Mouse (Mus musculus) MEL (cell line): ENCODE results near the gene Ttc9c. TPM values are rescaled to one million over a fixed set of nuclear protein-coding genes. Genes with fewer than 3 reads are reported as not detected.

Experiments used
- DNase-seq: peaks from one replicate; pipeline ENCODE4 v3.0.0; 2011; ENCODE audit warnings: low read depth, low spot score
- H3K27ac ChIP-seq: 2 replicates; pipeline ENCODE4 v1.5.1; 2012; ENCODE audit warnings: low read depth, mild to moderate bottlenecking, control low read depth, low read length, moderate library complexity; ENCODE audit not compliant: control insufficient read depth
- H3K27me3 ChIP-seq, 2 experiments: fragments of 150-350 bp in 1 of 2; sonication (generic) in 1 of 2; 2 replicates each; pipeline ENCODE4 v1.6.1; 2012; ENCODE audit warnings: low read length in 2 of 2, mild to moderate bottlenecking in 2 of 2, improper control_type of control experiment in 1 of 2, moderate library complexity in 1 of 2; ENCODE audit not compliant: insufficient read depth in 2 of 2, control insufficient read depth in 1 of 2
- H3K36me3 ChIP-seq, 2 experiments: 2 replicates each; pipeline ENCODE4 v1.6.1; 2012 to 2014; ENCODE audit warnings: low read length in 2 of 2, improper control_type of control experiment in 1 of 2, inconsistent platforms in 1 of 2, mild to moderate bottlenecking in 1 of 2; ENCODE audit not compliant: insufficient read depth in 2 of 2, control insufficient read depth in 1 of 2
- H3K4me1 ChIP-seq, 2 experiments: fragments of 150-350 bp in 1 of 2; sonication (generic) in 1 of 2; 2 replicates each; pipeline ENCODE4 v1.6.1; 2012; ENCODE audit warnings: low read length in 2 of 2, improper control_type of control experiment in 1 of 2, mild to moderate bottlenecking in 1 of 2; ENCODE audit not compliant: insufficient read depth in 2 of 2, control insufficient read depth in 1 of 2
- H3K4me3 ChIP-seq, 2 experiments: fragments of 150-350 bp in 1 of 2; sonication (generic) in 1 of 2; 2 replicates each; pipeline ENCODE4 v1.5.1; 2012; ENCODE audit warnings: low read depth in 2 of 2, low read length in 2 of 2, mild to moderate bottlenecking in 2 of 2, moderate library complexity in 2 of 2, control low read depth in 1 of 2, improper control_type of control experiment in 1 of 2; ENCODE audit not compliant: control insufficient read depth in 1 of 2, insufficient read depth in 1 of 2
- H3K79me2 ChIP-seq: 2 replicates; pipeline ENCODE4 v1.6.1; 2012; ENCODE audit warnings: mild to moderate bottlenecking, low read length, moderate library complexity; ENCODE audit not compliant: control insufficient read depth, poor library complexity, insufficient read depth
- H3K9ac ChIP-seq: 2 replicates; pipeline ENCODE4 v1.6.1; 2012; ENCODE audit warnings: low read depth, mild to moderate bottlenecking, control low read depth, low read length, moderate library complexity; ENCODE audit not compliant: control insufficient read depth, poor library complexity, severe bottlenecking
- H3K9me3 ChIP-seq: fragments of 150-350 bp; sonication (generic); replicated peaks from 2 replicates; pipeline ENCODE4 v1.6.1; 2012; ENCODE audit warnings: mild to moderate bottlenecking, low read length, improper control_type of control experiment, moderate library complexity; ENCODE audit not compliant: insufficient read depth
- BHLHE40 ChIP-seq: IDR thresholded peaks from 2 replicates; pipeline ENCODE4 v1.6.1; 2012; ENCODE audit warnings: low read depth, mild to moderate bottlenecking, inconsistent platforms, low read length, improper control_type of control experiment, borderline replicate concordance
- CHD1 ChIP-seq: IDR thresholded peaks from 2 replicates; pipeline ENCODE4 v1.6.1; 2012; ENCODE audit warnings: low read depth, mild to moderate bottlenecking, inconsistent platforms, low read length, improper control_type of control experiment
- ELF1 ChIP-seq: IDR thresholded peaks from 2 replicates; pipeline ENCODE4 v1.6.1; 2014; ENCODE audit warnings: low read depth, mild to moderate bottlenecking, inconsistent platforms, low read length, improper control_type of control experiment, moderate library complexity
- EP300 ChIP-seq, 2 experiments: IDR thresholded peaks; 2 replicates each; pipeline ENCODE4 v1.6.1; 2011; ENCODE audit warnings: improper control_type of control experiment in 2 of 2, low read length in 2 of 2, low read depth in 1 of 2, mild to moderate bottlenecking in 1 of 2
- ETS1 ChIP-seq: IDR thresholded peaks from 2 replicates; pipeline ENCODE4 v1.6.1; 2012; ENCODE audit warnings: low read depth, mild to moderate bottlenecking, inconsistent platforms, low read length, improper control_type of control experiment, moderate library complexity
- GATA1 ChIP-seq: IDR thresholded peaks from 2 replicates; pipeline ENCODE4 v1.6.1; 2011; ENCODE audit warnings: low read depth, low read length, improper control_type of control experiment
- HCFC1 ChIP-seq: IDR thresholded peaks from 2 replicates; pipeline ENCODE4 v1.6.1; 2012; ENCODE audit warnings: low read depth, mild to moderate bottlenecking, inconsistent platforms, low read length, improper control_type of control experiment, moderate library complexity
- KAT2A ChIP-seq: conservative IDR thresholded peaks from 2 replicates; pipeline ENCODE4 v1.6.1; 2012; ENCODE audit warnings: low read depth, low read length, improper control_type of control experiment, inconsistent platforms
- MAFK ChIP-seq: IDR thresholded peaks from 2 replicates; pipeline ENCODE4 v1.6.1; 2011; ENCODE audit warnings: low read depth, mild to moderate bottlenecking, low read length, improper control_type of control experiment, borderline replicate concordance
- MAX ChIP-seq: IDR thresholded peaks from 2 replicates; pipeline ENCODE4 v1.6.1; 2011; ENCODE audit warnings: low read length, improper control_type of control experiment
- MXI1 ChIP-seq: IDR thresholded peaks from 2 replicates; pipeline ENCODE4 v1.6.1; 2011; ENCODE audit warnings: mild to moderate bottlenecking, low read depth, low read length, improper control_type of control experiment
- MYB ChIP-seq: IDR thresholded peaks from 2 replicates; pipeline ENCODE4 v1.6.1; 2011; ENCODE audit warnings: mild to moderate bottlenecking, low read depth, low read length, improper control_type of control experiment
- MYC ChIP-seq: IDR thresholded peaks from 2 replicates; pipeline ENCODE4 v1.6.1; 2011; ENCODE audit warnings: low read depth, mild to moderate bottlenecking, low read length, improper control_type of control experiment, moderate library complexity
- NELFE ChIP-seq: IDR thresholded peaks from 2 replicates; pipeline ENCODE4 v1.6.1; 2011; ENCODE audit warnings: low read depth, low read length, improper control_type of control experiment
- NRF1 ChIP-seq: IDR thresholded peaks from 2 replicates; pipeline ENCODE4 v1.6.1; 2014; ENCODE audit warnings: low read depth, mild to moderate bottlenecking, inconsistent platforms, low read length, improper control_type of control experiment, moderate library complexity; ENCODE audit not compliant: poor library complexity, insufficient read depth, severe bottlenecking
- POLR2A ChIP-seq, 2 experiments: IDR thresholded peaks; 2 replicates each; pipeline ENCODE4 v1.6.1; 2011 to 2012; ENCODE audit warnings: low read length in 2 of 2, mild to moderate bottlenecking in 2 of 2, control low read depth in 1 of 2, improper control_type of control experiment in 1 of 2, low read depth in 1 of 2, moderate library complexity in 1 of 2; ENCODE audit not compliant: control insufficient read depth in 1 of 2, insufficient read depth in 1 of 2, poor library complexity in 1 of 2
- POLR2AphosphoS2 ChIP-seq: IDR thresholded peaks from 2 replicates; pipeline ENCODE4 v1.6.1; 2011; ENCODE audit warnings: low read length, improper control_type of control experiment
- RAD21 ChIP-seq: IDR thresholded peaks from 2 replicates; pipeline ENCODE4 v1.6.1; 2011; ENCODE audit warnings: mild to moderate bottlenecking, low read depth, low read length, improper control_type of control experiment
- RCOR1 ChIP-seq: IDR thresholded peaks from 2 replicates; pipeline ENCODE4 v1.6.1; 2012; ENCODE audit warnings: low read depth, mild to moderate bottlenecking, inconsistent platforms, low read length, improper control_type of control experiment
- SIN3A ChIP-seq: IDR thresholded peaks from 2 replicates; pipeline ENCODE4 v1.6.1; 2012; ENCODE audit warnings: low read length, improper control_type of control experiment, inconsistent platforms
- SMC3 ChIP-seq: IDR thresholded peaks from 2 replicates; pipeline ENCODE4 v1.6.1; 2011; ENCODE audit warnings: low read depth, low read length, improper control_type of control experiment
- TBP ChIP-seq: IDR thresholded peaks from 2 replicates; pipeline ENCODE4 v1.8.0; 2011; ENCODE audit warnings: low read depth, low read length, improper control_type of control experiment
- TCF12 ChIP-seq: IDR thresholded peaks from 2 replicates; pipeline ENCODE4 v1.6.1; 2014; ENCODE audit warnings: low read depth, mild to moderate bottlenecking, inconsistent platforms, low read length, improper control_type of control experiment, moderate library complexity
- USF1 ChIP-seq: IDR thresholded peaks from 2 replicates; pipeline ENCODE4 v1.6.1; 2014; ENCODE audit warnings: low read depth, mild to moderate bottlenecking, inconsistent platforms, low read length, improper control_type of control experiment, moderate library complexity
- ZMIZ1 ChIP-seq: IDR thresholded peaks from 2 replicates; pipeline ENCODE4 v1.6.1; 2012; ENCODE audit warnings: low read depth, mild to moderate bottlenecking, inconsistent platforms, low read length, improper control_type of control experiment, moderate library complexity
- polyA plus RNA-seq, 2 experiments: library from polyadenylated mRNA; stranded (reverse) in 1 of 2; unstranded in 1 of 2; fragments of >175 nt in 1 of 2; fragments of >200 nt in 1 of 2; gene quantifications; 2 replicates each; pipeline versions ENCODE4 v1.2.1 to v1.2.4; 2012; ENCODE audit warnings: low replicate concordance in 2 of 2, low read depth in 1 of 2; ENCODE audit not compliant: insufficient read length in 2 of 2, insufficient read depth in 1 of 2, missing spikeins in 1 of 2
- total RNA-seq: library from RNA; depleted of rRNA; stranded (reverse); fragments of 300-350 nt; gene quantifications from 2 replicates; pipeline ENCODE4 v1.2.3, GENCODE M21; 2012

Ttc9c gene
- total and polyA plus RNA-seq, 3 experiments = 24.2 to 29.8 TPM; not detected in 1

GRCm38 (mm10) chr19:8786008-8786781 is 32.9 kb downstream of the Ttc9c start, which contains the start of gene Taf6l (continued):
- TF ChIP-seq GATA1 = no peak
- peak; percentile 67 for TF ChIP-seq NELFE
- no peak for TF ChIP-seq CHD1
- TF ChIP-seq RAD21 = no peak
- TF ChIP-seq, all 39 proteins: peak for 17

- H3K36me3 ChIP-seq = peaks cover 8 to 19% of the 10 kb centered on the region in 2 experiments
- peaks cover 0 to 14% of the 10 kb centered on the region in 2 experiments; a peak in 2 of 4 replicates for H3K4me1 ChIP-seq
Observed at GRCm38 (mm10) chr19:8774951-8775421, 44.1 kb downstream of the Ttc9c start.

DNA sequence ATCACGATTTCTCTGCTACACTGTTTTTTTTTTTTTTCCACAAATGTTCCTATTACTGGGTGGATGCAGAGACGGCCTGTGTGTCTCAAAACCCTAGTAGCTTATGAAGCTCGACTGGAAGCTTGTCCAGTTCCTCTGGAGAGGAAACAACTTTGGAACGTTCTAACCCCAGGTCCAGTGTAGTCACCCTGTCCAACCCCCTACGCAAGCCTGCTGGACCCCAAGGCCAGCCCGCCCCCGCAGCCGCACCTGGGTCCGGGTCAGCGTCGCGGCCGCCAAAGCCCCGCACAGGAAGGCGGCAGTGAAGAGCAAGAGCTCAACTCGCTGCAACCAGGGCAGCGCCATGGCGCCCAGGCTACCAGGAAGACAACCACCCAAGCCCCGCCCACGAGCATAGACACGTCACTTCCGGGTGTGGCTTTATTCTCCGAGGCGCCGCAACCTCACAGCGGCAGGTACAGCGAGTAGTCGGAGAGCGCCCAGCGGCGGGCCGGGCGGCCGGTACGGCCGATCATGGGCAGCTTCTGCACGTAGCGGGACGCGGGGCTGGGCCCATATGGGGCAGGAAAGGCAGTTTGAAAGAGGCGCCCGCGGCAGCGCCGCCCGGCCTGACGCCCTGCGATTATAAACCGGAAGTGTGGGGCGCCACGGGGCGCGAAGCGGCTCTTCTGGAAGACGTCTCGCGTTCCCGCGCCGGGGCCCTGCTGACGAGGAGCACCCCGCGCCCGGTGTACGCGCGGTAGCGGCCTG is 44.9 kb downstream of the Ttc9c start, which contains the start of gene Tmem179b:
Gene Tmem179b (minus strand): TSS at position 382 of the 750 bp plus-strand sequence.
- H3K27ac ChIP-seq = peak within 1 kb of the TSS; percentile 95
- peak; percentile 96 for DNase-seq
- no peaks in the 10 kb centered on the region for H3K9me3 ChIP-seq
- H3K9ac ChIP-seq = peak within 1 kb of the TSS; percentile 99
- H3K4me3 ChIP-seq = peak within 1 kb of the TSS; percentile 73 to 84
- peaks cover 10 to 19% of the 10 kb centered on the region in 2 experiments for H3K36me3 ChIP-seq
- peaks cover 0 to 14% of the 10 kb centered on the region in 2 experiments; a peak in 2 of 4 replicates for H3K4me1 ChIP-seq
- no peaks in the 10 kb centered on the region for H3K27me3 ChIP-seq
- H3K79me2 ChIP-seq = peaks cover 21% of the 10 kb centered on the region
- peak; percentile 55; the same call in 1 of the 2 replicates for TF ChIP-seq TCF12
- TF ChIP-seq TBP = peak; percentile 85; the same call in 1 of the 2 replicates
- 0 out of 2 replicates have a peak, but pooled peaks have one; percentile 3 for TF ChIP-seq NRF1
- TF ChIP-seq ETS1 = peak; percentile 43; the same call in 1 of the 2 replicates
- TF ChIP-seq POLR2AphosphoS2 = peak; percentile 99
- TF ChIP-seq EP300 (IDR thresholded peaks at IDR 0.05; ENCODE audit: low read depth in 1 of 2, low read length in 2 of 2) = peak in 1 of 2 experiments; percentile 25; a peak in 1 of 4 replicates
- no peak for TF ChIP-seq BHLHE40
- TF ChIP-seq GATA1 = no peak
- TF ChIP-seq MAFK = no peak
- peak; percentile 84 for TF ChIP-seq HCFC1
- peak; percentile 83 for TF ChIP-seq MXI1
- TF ChIP-seq MYC = peak; percentile 80
- no peak for TF ChIP-seq RCOR1
- peak; percentile 98 for TF ChIP-seq NELFE
- peak; percentile 93 to 98 for TF ChIP-seq POLR2A (IDR thresholded peaks at IDR 0.05; ENCODE audit: control insufficient read depth in 1 of 2, insufficient read depth in 1 of 2, low read depth in 1 of 2, low read length in 2 of 2, poor library complexity in 1 of 2)
- no peak for TF ChIP-seq MYB
- TF ChIP-seq KAT2A = peak; percentile 51; the same call in 1 of the 2 replicates
- TF ChIP-seq ELF1 = peak; percentile 94
- no peak for TF ChIP-seq USF1
- TF ChIP-seq MAX = peak; percentile 88
- TF ChIP-seq SMC3 = no peak
- peak; percentile 95 for TF ChIP-seq ZMIZ1
- peak; percentile 88 for TF ChIP-seq SIN3A

More at GRCm38 (mm10) chr19:8774951-8775421, 44.1 kb downstream of the Ttc9c start:
- H3K27me3 ChIP-seq = no peaks in the 10 kb centered on the region
- H3K4me3 ChIP-seq = peak overlapping the region; percentile 73 to 84
- peak overlapping the region; percentile 99 for H3K9ac ChIP-seq
- H3K27ac ChIP-seq = peak overlapping the region; percentile 95
- peak; percentile 77; the same call in 1 of the 2 replicates for TF ChIP-seq CHD1
- no peak for TF ChIP-seq SMC3
- TF ChIP-seq, all 39 proteins: peak for 1
- peak; percentile 52 for DNase-seq
- peaks cover 21% of the 10 kb centered on the region for H3K79me2 ChIP-seq
- H3K9me3 ChIP-seq = no peaks in the 10 kb centered on the region
